Mouse (Mus musculus) gonadal fat pad, adult 2 months (tissue): ENCODE measurements at regions not wholly inside any gene's neighbourhood (a gene's known extent, or its start where the extent isn't known, plus 50 kb on each side); places are given as distances from the start of the nearest gene placed in this dataset.
"Not testable (repeated sequence)": the region's sequence is repeated elsewhere in the genome, so short reads cannot be mapped to it uniquely, and the experiment has no call there.

ENCODE experiments used
- DNase-seq: peaks from one replicate; pipeline ENCODE4 v3.0.0-alpha.2; 2012; ENCODE audit warnings: low read depth

DNA sequence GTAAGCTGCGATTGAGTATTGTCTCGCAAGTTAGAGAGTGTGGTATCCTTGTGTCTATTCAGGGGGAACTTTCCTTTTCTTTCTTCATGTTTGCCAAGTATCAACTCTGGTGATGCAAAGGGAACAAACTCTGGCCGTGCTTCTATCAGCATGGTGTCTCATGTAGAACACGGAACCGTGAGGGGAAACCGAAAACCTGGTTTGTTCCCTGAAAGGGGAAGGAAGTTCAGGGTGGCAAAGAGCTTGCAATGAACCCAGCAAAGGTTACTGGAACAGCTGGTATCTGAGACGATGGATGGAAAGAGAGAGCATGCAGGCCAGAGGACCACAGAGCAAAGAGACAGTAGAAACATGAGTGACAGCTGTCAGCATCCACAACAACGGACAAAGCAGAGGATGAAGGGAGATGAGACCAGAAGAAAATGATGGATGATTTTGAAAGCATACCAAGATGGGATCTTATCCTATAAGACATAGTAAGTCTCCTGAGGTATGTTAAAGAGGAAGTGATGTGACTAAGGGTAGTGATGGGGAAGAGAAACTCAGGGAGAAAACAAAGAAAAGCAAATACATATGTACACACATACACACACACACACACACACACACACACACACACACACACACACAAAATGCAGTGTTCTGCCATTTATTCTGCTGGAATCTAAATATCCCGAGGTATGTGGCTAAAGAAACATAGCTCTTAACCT lies 199.8 kb upstream of the Peli2 start:
- DNase-seq = no peak

DNA sequence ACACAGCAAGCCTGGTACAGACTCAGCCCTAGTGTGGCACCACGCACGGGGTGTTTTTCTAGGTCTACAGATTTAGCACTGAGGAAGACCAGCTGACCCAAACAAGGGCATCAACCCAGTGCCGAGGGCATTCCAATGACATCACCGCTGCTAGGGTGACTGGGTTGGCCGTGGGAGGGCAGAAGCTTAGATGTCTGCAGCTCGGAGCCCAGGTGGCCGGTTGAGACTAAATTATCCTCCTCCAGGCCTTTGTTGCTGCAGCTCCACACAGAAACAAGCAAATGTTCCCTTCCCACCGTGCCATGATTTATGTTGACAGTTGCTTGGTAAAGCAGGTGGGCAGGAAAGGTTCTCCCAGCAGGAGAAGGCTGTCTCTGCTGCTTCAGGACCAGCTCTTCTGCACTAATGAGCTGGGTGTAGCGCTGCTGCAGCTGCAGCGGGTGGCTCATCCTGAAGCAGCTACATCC lies 198.8 kb upstream of the Peli2 start:
- DNase-seq = no peak

GRCm38 (mm10) chr14:47926416-47926815 lies 194.2 kb upstream of the Peli2 start:
- DNase-seq = no peak

DNA sequence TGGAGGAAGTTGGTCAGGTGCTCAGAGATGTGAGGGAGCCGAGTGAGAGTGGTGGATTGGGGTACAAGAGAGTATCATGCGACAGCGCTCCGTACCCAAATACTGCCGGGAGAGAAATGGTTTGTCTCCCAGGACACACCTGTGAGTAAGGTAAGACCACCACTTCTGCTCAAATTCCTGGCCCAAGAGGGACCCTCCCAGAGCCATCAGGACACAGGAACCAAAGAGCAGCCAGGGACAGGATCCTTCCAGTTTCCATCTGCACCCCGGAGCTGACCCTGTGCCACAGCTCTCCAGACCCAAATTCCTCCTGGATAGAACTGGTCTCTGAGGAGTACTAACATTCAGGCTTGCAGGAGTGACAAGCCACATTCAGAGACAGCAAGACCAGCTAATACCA lies 185.2 kb upstream of the Peli2 start:
- no peak for DNase-seq

GRCm38 (mm10) chr14:47937081-47937651 lies 183.5 kb upstream of the Peli2 start:
- peak; percentile 56 for DNase-seq

- DNase-seq = no peak
Measured at GRCm38 (mm10) chr14:47939781-47940590, 180.6 kb upstream of the Peli2 start.

DNA sequence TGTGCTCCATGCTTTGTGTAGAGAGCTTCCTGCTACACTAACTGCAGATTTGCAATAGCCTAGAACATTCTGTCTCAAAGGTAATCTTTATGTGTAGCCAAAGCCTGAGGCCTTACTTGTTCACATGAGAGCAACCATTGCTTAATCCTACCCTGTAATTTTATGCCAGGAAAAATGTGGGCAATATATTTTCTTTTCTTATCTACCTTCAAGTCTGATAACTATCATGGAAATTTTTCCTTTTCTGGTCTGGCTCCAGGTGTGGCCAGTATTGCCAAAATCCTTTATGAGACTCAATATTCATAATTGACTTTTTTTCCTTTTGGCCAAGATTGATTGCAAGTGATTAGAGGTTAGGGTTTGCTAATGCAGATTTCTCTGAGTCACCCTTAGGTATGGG lies 178.0 kb upstream of the Peli2 start:
- peak; percentile 88 for DNase-seq

GRCm38 (mm10) chr14:47944595-47944994 lies 176.0 kb upstream of the Peli2 start:
- no peak for DNase-seq

- no peak for DNase-seq
Measured at GRCm38 (mm10) chr14:47951041-47951440, 169.6 kb upstream of the Peli2 start.

- no peak for DNase-seq
Measured at GRCm38 (mm10) chr14:47958171-47958570, 162.5 kb upstream of the Peli2 start.

GRCm38 (mm10) chr14:47959366-47960280 lies 161.0 kb upstream of the Peli2 start:
- DNase-seq = no peak

GRCm38 (mm10) chr14:47964806-47965205 lies 155.8 kb upstream of the Peli2 start:
- not testable (repeated sequence) for DNase-seq

- DNase-seq = no peak
Measured at GRCm38 (mm10) chr14:47969871-47970270, 150.8 kb upstream of the Peli2 start.

DNA sequence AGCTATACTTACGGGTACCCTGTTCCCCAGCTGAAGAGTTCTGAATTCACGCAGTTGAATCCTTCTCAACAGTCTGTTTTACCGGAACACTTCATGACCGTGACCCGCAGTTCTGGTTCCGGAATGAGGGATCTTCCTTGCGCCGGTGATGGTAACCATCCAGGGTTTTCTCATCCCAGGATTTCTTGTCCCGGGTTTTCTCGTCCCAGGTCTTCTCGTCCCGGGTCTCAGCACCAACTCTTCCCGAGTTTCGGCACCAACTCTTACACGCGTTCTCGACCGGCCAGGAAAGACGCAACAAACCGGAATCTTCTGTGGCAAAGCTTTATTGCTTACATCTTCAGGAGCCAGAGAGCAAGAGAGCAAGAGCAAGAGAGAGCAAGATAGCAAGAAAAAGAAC lies 147.5 kb upstream of the Peli2 start:
- DNase-seq = not testable (repeated sequence)

DNA sequence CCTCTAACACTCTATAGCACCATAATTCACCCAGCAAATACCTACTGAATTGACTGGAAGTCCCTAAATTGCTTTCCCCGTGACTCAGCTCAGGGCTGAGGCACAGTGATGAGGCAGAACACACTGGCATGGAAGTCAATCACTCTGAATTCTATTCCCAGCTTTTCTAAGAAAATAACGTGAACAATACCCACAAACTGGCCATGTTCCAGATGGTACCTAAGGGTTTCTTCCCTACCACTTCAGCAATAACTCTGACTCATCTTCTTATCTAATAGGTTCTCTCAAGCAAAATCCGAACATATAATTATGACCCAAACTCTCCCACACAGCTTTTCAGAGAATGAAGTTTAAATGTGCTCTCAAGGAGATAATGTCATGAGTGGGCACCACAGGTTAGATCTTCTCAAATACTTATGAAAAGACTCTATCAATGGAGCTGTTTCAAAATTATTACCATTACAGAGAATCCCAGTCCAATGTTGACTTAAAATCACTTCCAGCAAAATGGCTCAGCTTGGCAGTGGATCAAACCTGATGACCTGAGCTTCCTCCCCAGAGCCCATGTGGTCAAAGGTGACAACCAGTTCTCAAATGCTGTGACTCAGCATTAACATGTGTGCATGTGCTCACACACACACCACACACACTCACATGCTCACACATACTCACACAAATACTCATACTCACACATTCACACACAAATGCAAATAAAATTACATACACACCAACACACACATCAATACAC lies 137.5 kb upstream of the Peli2 start:
- DNase-seq = no peak

DNA sequence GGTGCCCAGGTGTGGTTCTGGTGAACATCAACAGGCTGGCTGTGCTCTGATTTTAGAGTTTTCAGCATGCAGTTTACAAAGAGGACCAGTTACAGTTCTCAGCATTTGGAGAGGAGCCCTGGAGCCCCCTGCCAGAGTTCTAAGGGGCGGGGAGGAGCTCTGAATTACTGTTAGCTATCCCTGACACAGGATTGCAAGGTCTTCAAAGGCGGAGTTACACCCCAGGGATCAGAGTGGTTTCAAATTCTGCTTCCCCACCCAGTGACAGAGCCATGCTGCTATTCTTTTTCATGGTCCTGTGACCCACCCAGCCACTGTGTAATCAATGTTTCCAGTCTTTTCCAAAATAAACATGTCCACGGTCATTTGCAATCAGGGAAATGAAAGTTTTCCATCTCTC lies 134.1 kb upstream of the Peli2 start:
- no peak for DNase-seq

GRCm38 (mm10) chr14:47986941-47987340 lies 133.7 kb upstream of the Peli2 start:
- peak; percentile 9 for DNase-seq

GRCm38 (mm10) chr14:47987392-47988075 lies 133.1 kb upstream of the Peli2 start:
- DNase-seq = no peak

DNA sequence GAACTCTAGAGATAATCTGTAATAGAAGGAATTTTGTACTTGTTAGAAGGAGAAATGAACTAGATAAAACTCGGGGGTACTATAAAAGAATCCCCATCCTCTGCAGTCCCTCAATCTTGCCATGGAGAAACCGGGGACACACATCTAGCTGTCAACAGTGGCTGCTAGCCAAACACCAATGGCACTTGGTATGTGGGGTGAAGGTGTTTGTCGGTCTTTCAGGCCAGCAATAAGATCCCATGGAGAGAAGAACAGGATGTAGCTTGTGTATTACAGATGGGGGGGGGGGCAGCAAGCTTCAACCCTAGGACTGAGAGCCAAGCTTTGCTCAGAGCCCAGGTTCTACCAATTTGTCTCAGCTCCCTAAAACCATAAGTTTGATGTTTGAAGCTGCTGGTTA lies 132.5 kb upstream of the Peli2 start:
- no peak for DNase-seq

DNA sequence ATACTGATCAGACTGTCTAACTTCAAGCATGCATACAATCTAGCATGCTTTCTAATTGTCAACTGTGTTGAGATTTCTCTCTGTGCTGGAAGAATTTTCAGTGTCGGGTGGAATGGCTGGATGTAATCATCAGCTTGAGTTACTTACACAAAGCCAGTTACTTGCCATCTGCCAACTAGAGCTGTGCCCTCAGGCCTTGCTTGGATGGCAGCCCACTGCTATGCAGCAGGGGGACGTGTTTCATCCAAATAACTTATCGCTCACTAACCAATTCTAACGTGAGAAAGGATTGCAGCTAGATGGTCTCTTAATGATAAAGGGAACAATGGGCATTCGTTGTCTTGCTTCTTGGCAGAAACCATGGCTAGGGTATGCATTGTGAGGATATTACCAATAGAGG lies 131.3 kb upstream of the Peli2 start:
- DNase-seq = no peak
